Comparison of ENCODE assay signal across 26 mouse cellular contexts in the genomic region with DNA sequence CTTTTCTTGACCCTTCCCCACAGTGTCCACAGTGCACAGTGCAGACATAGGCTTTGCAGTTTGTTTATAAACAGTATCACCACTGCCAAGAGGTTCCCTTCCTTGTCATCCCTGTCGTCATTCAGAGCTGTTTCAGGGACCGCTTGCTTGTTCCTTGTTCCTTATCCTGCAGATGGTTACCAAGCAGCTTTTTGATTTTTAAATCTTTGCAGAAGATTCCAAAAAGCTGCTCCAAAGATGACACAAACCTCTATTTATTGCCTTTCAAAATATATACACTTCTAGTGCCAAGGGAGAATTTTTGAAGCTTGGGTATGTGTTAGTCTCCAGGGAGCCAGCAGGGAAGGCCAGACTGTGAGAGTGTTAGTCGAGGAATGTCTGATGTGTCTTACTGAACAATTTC.
DNase-seq lines count a peak whose midpoint lies in the region; ATAC-seq and TF ChIP-seq lines count a peak whose summit lies in the region.
"Had no signal": no experiment of that assay in that cellular context is flagged by ENCODE, and none has a peak within 500 bp of the region (broad histone marks: within the 10 kb centered on the region; RNA-seq: fewer than 3 reads in every experiment).

No protein-coding gene starts in this region.

- 27% methylated on average over 3 of the region's 3 CpGs for WGBS in lung, embryonic 15.5 days

- no peak overlapping the region for H3K4me2 ChIP-seq in lung, embryonic 15.5 days
- H3K4me2 ChIP-seq: embryonic facial prominence, embryonic 13.5 days; heart, embryonic 12.5 days; hindbrain, embryonic 12.5 days; neural tube, embryonic 12.5 days had no signal

- DNase-seq in frontal cortex, postnatal 14 days (ENCODE audit: low spot score in 2 of 2), result no peak
- no peak for DNase-seq in lung, postnatal 14 days
- peak; percentile 16 for DNase-seq in NIH3T3 (ENCODE audit: low read depth)
- peak; percentile 14 for DNase-seq in brain, embryonic 14.5 days (ENCODE audit: low read depth)
- DNase-seq: adrenal gland, adult 2 months; B cell, adult 2 months; cerebellum, adult 2 months; cerebellum, postnatal 36 days; embryo, embryonic 11 days; gastrocnemius, postnatal 10 days; heart, postnatal 14 days; kidney, adult 11 months; midbrain, embryonic 14.5 days; thymus, postnatal 25 days had no signal

- H3K9me3 ChIP-seq in lung, embryonic 15.5 days, result no peaks in the 10 kb centered on the region
- H3K9me3 ChIP-seq: G1E; heart, embryonic 12.5 days; hindbrain, embryonic 12.5 days; megakaryocyte, embryonic 14.5 days; neural tube, embryonic 12.5 days had no signal

- H3K27me3 ChIP-seq in lung, embryonic 15.5 days, result no peaks in the 10 kb centered on the region
- H3K27me3 ChIP-seq: CH12.LX; embryonic facial prominence, embryonic 13.5 days; heart, embryonic 12.5 days; hindbrain, embryonic 12.5 days; megakaryocyte, embryonic 14.5 days; neural tube, embryonic 12.5 days had no signal

- H3K27ac ChIP-seq in lung, embryonic 15.5 days, result peak overlapping the region; percentile 35; the same call in 1 of the 2 replicates
- H3K27ac ChIP-seq: embryonic facial prominence, embryonic 13.5 days; hindbrain, embryonic 12.5 days; kidney, postnatal 0 days; neural tube, embryonic 12.5 days had no signal

- no peak for TF ChIP-seq CTCF in brain, embryonic 14.5 days (IDR thresholded peaks at IDR 0.05; ENCODE audit: borderline replicate concordance, extremely low read depth, insufficient read depth, insufficient read length)

- no peak overlapping the region for H3K9ac ChIP-seq in lung, embryonic 15.5 days
- H3K9ac ChIP-seq: embryonic facial prominence, embryonic 13.5 days; heart, embryonic 12.5 days; hindbrain, embryonic 12.5 days; neural tube, embryonic 12.5 days had no signal

- no peaks in the 10 kb centered on the region for H3K36me3 ChIP-seq in lung, embryonic 15.5 days
- H3K36me3 ChIP-seq: embryonic facial prominence, embryonic 13.5 days; heart, embryonic 12.5 days; hindbrain, embryonic 12.5 days; neural tube, embryonic 12.5 days had no signal

- TF ChIP-seq POLR2A in brain, embryonic 14.5 days (IDR thresholded peaks at IDR 0.05; ENCODE audit: borderline replicate concordance, extremely low read depth, insufficient read depth, insufficient read length, poor library complexity, severe bottlenecking), result no peak

- H3K4me3 ChIP-seq in lung, embryonic 15.5 days, result no peak overlapping the region
- H3K4me3 ChIP-seq: embryonic facial prominence, embryonic 13.5 days; erythroblast, embryonic 14.5 days; heart, embryonic 12.5 days; hindbrain, embryonic 12.5 days; megakaryocyte, embryonic 14.5 days; neural tube, embryonic 12.5 days had no signal

- ATAC-seq in frontal cortex, adult (ENCODE audit: low TSS enrichment), result peak; percentile 89
- peak; percentile 80; the same call in 1 of the 2 replicates for ATAC-seq in lung, embryonic 15.5 days (ENCODE audit: borderline replicate concordance, extremely low read depth, low FRiP score, low TSS enrichment)
- no peak for ATAC-seq in inflammation-experienced regulatory T-cells, adult 6 months

- H3K4me1 ChIP-seq in lung, embryonic 15.5 days, result peaks cover 14% of the 10 kb centered on the region
- H3K4me1 ChIP-seq: embryonic facial prominence, embryonic 13.5 days had no signal

Comparison
In these comparisons a context has a peak if more than half of its experiments do, and no peak if none do; other contexts are left out.
1. DNase-seq: peak in NIH3T3 (single experiment) and brain, embryonic 14.5 days (single experiment); none in frontal cortex, postnatal 14 days (0 of 2) and lung, postnatal 14 days (single experiment).